ENCODE assay signal across 10 mouse cellular contexts in genomic region chr3:86539555-86540168, GRCm38 (mm10). TPM values are rescaled to one million over a fixed set of nuclear protein-coding genes. Genes with fewer than 3 reads are reported as not detected.
DNase-seq lines count a peak whose midpoint lies in the region; ATAC-seq and TF ChIP-seq lines count a peak whose summit lies in the region.
"Had no signal": no experiment of that assay in that cellular context is flagged by ENCODE, and none has a peak within 500 bp of the region (broad histone marks: within the 10 kb centered on the region; RNA-seq: fewer than 3 reads in every experiment).

No protein-coding gene starts in this region.

- peaks cover 9% of the 10 kb centered on the region; the same call in 1 of the 2 replicates for H3K4me1 ChIP-seq in kidney, postnatal 0 days (replicated peaks; ENCODE audit: insufficient read depth, low read length)
- H3K4me1 ChIP-seq in neural tube, embryonic 13.5 days (replicated peaks), result peaks cover 31% of the 10 kb centered on the region
- no peaks in the 10 kb centered on the region for H3K4me1 ChIP-seq in lung, adult 2 months (ENCODE audit: control insufficient read depth, insufficient read depth, low read length)

- H3K27me3 ChIP-seq in kidney, postnatal 0 days (ENCODE audit: insufficient read depth, low read length), result no peaks in the 10 kb centered on the region; the same call in 1 of the 2 replicates
- no peaks in the 10 kb centered on the region for H3K27me3 ChIP-seq in neural tube, embryonic 13.5 days

- ATAC-seq in kidney, postnatal 0 days (replicated peaks; ENCODE audit: low FRiP score, low read depth), result no peak
- ATAC-seq in neural tube, embryonic 13.5 days (ENCODE audit: low read depth), result no peak
- ATAC-seq: forebrain, embryonic 16.5 days had no signal

- H3K4me3 ChIP-seq in kidney, postnatal 0 days (replicated peaks; ENCODE audit: low read depth, low read length), result no peak overlapping the region
- H3K4me3 ChIP-seq in neural tube, embryonic 13.5 days, result peak overlapping the region; percentile 11; the same call in 1 of the 2 replicates
- no peak overlapping the region for H3K4me3 ChIP-seq in lung, adult 2 months (replicated peaks; ENCODE audit: extremely low read depth, low read depth, low read length)

- no peak overlapping the region for H3K9ac ChIP-seq in kidney, postnatal 0 days (ENCODE audit: low read depth, low read length)
- H3K9ac ChIP-seq in neural tube, embryonic 13.5 days, result peak overlapping the region; percentile 49

- H3K9me3 ChIP-seq in kidney, postnatal 0 days (replicated peaks; ENCODE audit: low read length), result no peaks in the 10 kb centered on the region
- H3K9me3 ChIP-seq in neural tube, embryonic 13.5 days, result no peaks in the 10 kb centered on the region

- no peaks in the 10 kb centered on the region for H3K36me3 ChIP-seq in kidney, postnatal 0 days (ENCODE audit: insufficient read depth, low read length)
- no peaks in the 10 kb centered on the region for H3K36me3 ChIP-seq in neural tube, embryonic 13.5 days

- H3K4me2 ChIP-seq in kidney, postnatal 0 days (ENCODE audit: low read length), result no peak overlapping the region
- H3K4me2 ChIP-seq in neural tube, embryonic 13.5 days, result peak overlapping the region; percentile 43

- 20% methylated on average over 11 of the region's 11 CpGs for WGBS in kidney, postnatal 0 days
- WGBS in neural tube, embryonic 13.5 days, result 31% methylated on average over 11 of the region's 11 CpGs
- WGBS in lung, adult 2 months, result 73% methylated on average over 11 of the region's 11 CpGs

- peak; percentile 14 for DNase-seq in kidney, postnatal 0 days (ENCODE audit: low spot score)
- no peak for DNase-seq in kidney, postnatal 14 days
- DNase-seq in forelimb bud, embryonic 11.5 days (ENCODE audit: low read depth, low spot score), result peak; percentile 52
- peak; percentile 32 for DNase-seq in liver
- no peak for DNase-seq in gastrocnemius, postnatal 10 days
- no peak for DNase-seq in lung, adult 2 months
- DNase-seq in cerebellum, adult 9-11 months, result no peak
- DNase-seq: lung, postnatal 36 days had no signal

- no peak overlapping the region for H3K27ac ChIP-seq in kidney, postnatal 0 days
- peak overlapping the region; percentile 84 for H3K27ac ChIP-seq in neural tube, embryonic 13.5 days (replicated peaks)

- TF ChIP-seq CTCF in kidney, postnatal 0 days (IDR thresholded peaks at IDR 0.05; ENCODE audit: low read depth), result no peak
- TF ChIP-seq CTCF in lung, adult 2 months (IDR thresholded peaks at IDR 0.05; ENCODE audit: insufficient read depth, low read length), result no peak

- no peak for TF ChIP-seq POLR2A in lung, adult 2 months (IDR thresholded peaks at IDR 0.05; ENCODE audit: borderline replicate concordance, extremely low read depth, low read depth, low read length)

RNA-seq across cellular contexts. Expression of gene Mab21l2, which starts 8.8 kb away (rescaled TPM):
- polyA plus RNA-seq in kidney, postnatal 0 days (2015; fragmentation: Nextera tagmentation; extraction: Ambion mirVana), result 0.08 TPM in 2 replicates
- polyA plus RNA-seq in neural tube, embryonic 13.5 days (2015; fragmentation: Nextera tagmentation; extraction: Ambion mirVana), result 226 and 250 TPM in 2 replicates
- under 1 TPM; 0.47 to 0.84 TPM for total RNA-seq in gastrocnemius, postnatal 10 days (2021)
- 0.06 and 0.12 TPM in 2 replicates for polyA plus RNA-seq in lung, adult 2 months (2012; rRNA removed)

Comparison
In these comparisons a context has a peak if more than half of its experiments do, and no peak if none do; other contexts are left out.
1. DNase-seq: peak in kidney, postnatal 0 days (single experiment), forelimb bud, embryonic 11.5 days (single experiment) and liver (single experiment); none in kidney, postnatal 14 days (single experiment), gastrocnemius, postnatal 10 days (single experiment), lung, adult 2 months (single experiment) and cerebellum, adult 9-11 months (single experiment).
2. RNA of gene Mab21l2, which starts 8.8 kb away (polyA plus RNA-seq): 226 to 250 TPM in neural tube, embryonic 13.5 days; 0.08 TPM in kidney, postnatal 0 days and 0.06 to 0.12 TPM in lung, adult 2 months; every median in the first group is over 100 times any median in the second.